Mouse (Mus musculus) heart, postnatal 0 days (tissue): Measurements from ENCODE around the gene AC109138.7. TPM values are rescaled to one million over a fixed set of nuclear protein-coding genes. Genes with fewer than 3 reads are reported as not detected.
"Not testable (repeated sequence)": the region's sequence is repeated elsewhere in the genome, so short reads cannot be mapped to it uniquely, and the experiment has no call there.

Experiments used
- ATAC-seq: fragments of 200-750 bp; cut with Nextera tagmentation; 2 replicates; pipeline ENCODE4 v1.8.0; 2017; ENCODE audit warnings: low read depth, moderate number of reproducible peaks, moderate library complexity; ENCODE audit not compliant: insufficient read depth
- DNase-seq: peaks from one replicate; pipeline ENCODE4 v3.0.0-alpha.2; 2016; ENCODE audit warnings: low spot score
- H3K27ac ChIP-seq: fragments of 300-500 bp; sonication (generic); 2 replicates; pipeline ENCODE4 v1.5.1; 2014; ENCODE audit warnings: low read depth, mild to moderate bottlenecking
- H3K27me3 ChIP-seq: fragments of 300-500 bp; sonication (generic); 2 replicates; pipeline ENCODE4 v1.6.1; 2014; ENCODE audit warnings: low read length, mixed read lengths; ENCODE audit not compliant: control insufficient read depth, insufficient read depth
- H3K36me3 ChIP-seq: fragments of 300-500 bp; sonication (generic); replicated peaks from 2 replicates; pipeline ENCODE4 v1.6.1; 2014; ENCODE audit warnings: low read length, mixed read lengths; ENCODE audit not compliant: control insufficient read depth, insufficient read depth
- H3K4me1 ChIP-seq: fragments of 300-500 bp; sonication (generic); 2 replicates; pipeline ENCODE4 v1.6.1; 2014; ENCODE audit warnings: antibody characterized with exemption; ENCODE audit not compliant: control insufficient read depth, insufficient read depth
- H3K4me2 ChIP-seq: fragments of 300-500 bp; sonication (generic); 2 replicates; pipeline ENCODE4 v1.6.1; 2014; ENCODE audit warnings: low read depth, mild to moderate bottlenecking, low read length, moderate library complexity
- H3K4me3 ChIP-seq: fragments of 300-500 bp; sonication (generic); 2 replicates; pipeline ENCODE4 v1.5.1; 2014; ENCODE audit warnings: low read depth, low read length
- H3K9ac ChIP-seq: fragments of 300-500 bp; sonication (generic); replicated peaks from 2 replicates; pipeline ENCODE4 v1.6.1; 2014; ENCODE audit warnings: low read depth, low read length, mixed read lengths
- H3K9me3 ChIP-seq: fragments of 300-500 bp; sonication (generic); replicated peaks from 2 replicates; pipeline ENCODE4 v1.6.1; 2016; ENCODE audit warnings: low read length; ENCODE audit not compliant: control insufficient read depth
- CTCF ChIP-seq: IDR thresholded peaks from 2 replicates; pipeline ENCODE4 v1.5.1; 2016; ENCODE audit warnings: antibody characterized with exemption, control low read depth, low read depth
- EP300 ChIP-seq: IDR thresholded peaks from 2 replicates; pipeline ENCODE4 v1.6.1; 2016; ENCODE audit warnings: antibody characterized with exemption, low read depth
- WGBS: fragments of 180-500 bp; shearing (Covaris S2); extraction: QIAGEN DNeasy Blood & Tissue Kit; methylation state at CpG from one replicate; pipeline ENCODE4 v1.1.7; 2014; 5-methylcytosine and 5-hydroxymethylcytosine counted together
- polyA plus RNA-seq: library from polyadenylated mRNA; unstranded; fragments of >200 nt; fragmentation: Nextera tagmentation; extraction: Ambion mirVana; gene quantifications from 2 replicates; pipeline ENCODE4 v1.2.1, GENCODE M21; 2015
- total RNA-seq: library from RNA; depleted of rRNA; stranded (reverse); fragments of >200 nt; gene quantifications from 2 replicates; pipeline ENCODE4 v1.2.3, GENCODE M21; 2014; ENCODE audit warnings: low replicate concordance

Gene AC109138.7
- total and polyA plus RNA-seq, 2 experiments from 2014 or later: not detected

GRCm38 (mm10) chr19:4247010-4247409 lies 32.9 kb downstream of the AC109138.7 start:
- WGBS: 42% methylated on average over 1 of the region's 1 CpGs
- Histone ChIP-seq H3K4me1 (no peaks in the 10 kb centered on the region), H3K4me2 (no peak overlapping the region), H3K9me3 (no peaks in the 10 kb centered on the region), H3K4me3 (no peak overlapping the region), H3K36me3 (no peaks in the 10 kb centered on the region), H3K27me3 (no peaks in the 10 kb centered on the region), H3K9ac (no peak overlapping the region), H3K27ac (no peak overlapping the region)
- TF ChIP-seq CTCF (0 out of 2 replicates have a peak, but pooled peaks have one; percentile 7), EP300 (no peak)
- DNase-seq (no peak), ATAC-seq (no peak)

- not testable (repeated sequence) for ATAC-seq, H3K36me3 ChIP-seq, H3K9me3 ChIP-seq, H3K27me3 ChIP-seq, H3K4me1 ChIP-seq, H3K9ac ChIP-seq, H3K27ac ChIP-seq, DNase-seq, H3K4me2 ChIP-seq, H3K4me3 ChIP-seq
- WGBS: 79% methylated on average over 1 of the region's 1 CpGs
Observed at GRCm38 (mm10) chr19:4248683-4249082, 34.5 kb downstream of the AC109138.7 start.

- Histone ChIP-seq H3K9ac (no peak overlapping the region), H3K9me3 (no peaks in the 10 kb centered on the region), H3K27ac (no peak overlapping the region), H3K36me3 (no peaks in the 10 kb centered on the region), H3K27me3 (no peaks in the 10 kb centered on the region), H3K4me3 (no peak overlapping the region), H3K4me2 (no peak overlapping the region), H3K4me1 (0 out of 2 replicates have a peak, but pooled peaks cover 3% of the 10 kb centered on the region)
- no peak for ATAC-seq
- DNase-seq: no peak
- 83% methylated on average over 7 of the region's 7 CpGs for WGBS
- TF ChIP-seq EP300 (no peak), CTCF (no peak)
Observed at GRCm38 (mm10) chr19:4254230-4254629, 40.1 kb downstream of the AC109138.7 start.

GRCm38 (mm10) chr19:4255583-4256162 lies 41.5 kb downstream of the AC109138.7 start:
- no peak overlapping the region for H3K27ac ChIP-seq
- no peaks in the 10 kb centered on the region for H3K27me3 ChIP-seq
- DNase-seq (no peak), ATAC-seq (no peak)
- no peak overlapping the region for H3K9ac ChIP-seq
- 0 out of 2 replicates have a peak, but pooled peaks cover 3% of the 10 kb centered on the region for H3K4me1 ChIP-seq
- H3K4me2 ChIP-seq: no peak overlapping the region
- H3K9me3 ChIP-seq: no peaks in the 10 kb centered on the region
- WGBS: 76% methylated on average over 11 of the region's 11 CpGs
- no peaks in the 10 kb centered on the region for H3K36me3 ChIP-seq
- TF ChIP-seq CTCF (0 out of 2 replicates have a peak, but pooled peaks have one; percentile 19), EP300 (no peak)
- no peak overlapping the region for H3K4me3 ChIP-seq

GRCm38 (mm10) chr19:4257216-4257896 lies 43.2 kb downstream of the AC109138.7 start:
- no peaks in the 10 kb centered on the region for H3K27me3 ChIP-seq
- H3K9me3 ChIP-seq: no peaks in the 10 kb centered on the region
- H3K9ac ChIP-seq: peak overlapping the region; percentile 32; the same call in 1 of the 2 replicates
- TF ChIP-seq CTCF (peak; percentile 96), EP300 (no peak)
- H3K27ac ChIP-seq: peak overlapping the region; percentile 39; the same call in 1 of the 2 replicates
- no peaks in the 10 kb centered on the region for H3K36me3 ChIP-seq
- DNase-seq (peak; percentile 95), ATAC-seq (peak; percentile 93)
- peak overlapping the region; percentile 89 for H3K4me2 ChIP-seq
- peak overlapping the region; percentile 70 for H3K4me3 ChIP-seq
- H3K4me1 ChIP-seq: 0 out of 2 replicates have a peak, but pooled peaks cover 3% of the 10 kb centered on the region
- under 1% methylated on average over 41 of the region's 41 CpGs for WGBS
